Mouse (Mus musculus) forebrain, postnatal 0 days (tissue): ENCODE measurements around the gene Prl8a8. TPM values are rescaled to one million over a fixed set of nuclear protein-coding genes. Genes with fewer than 3 reads are reported as not detected.

Experiments used
- ATAC-seq: fragments of 200-750 bp; cut with Nextera tagmentation; 2 replicates; pipeline ENCODE4 v1.8.0; 2017; ENCODE audit warnings: mild to moderate bottlenecking, moderate library complexity
- DNase-seq: peaks from one replicate; pipeline ENCODE4 v3.0.0-alpha.2; 2015
- H3K27ac ChIP-seq: fragments of 300-500 bp; sonication (generic); 2 replicates; pipeline ENCODE4 v1.5.1; 2014; ENCODE audit warnings: low read depth, mild to moderate bottlenecking, antibody characterized with exemption, low read length, moderate library complexity, mixed read lengths
- H3K27me3 ChIP-seq: fragments of 300-500 bp; sonication (generic); 2 replicates; pipeline ENCODE4 v1.6.1; 2014; ENCODE audit warnings: mild to moderate bottlenecking, low read length, mixed read lengths; ENCODE audit not compliant: insufficient read depth
- H3K36me3 ChIP-seq: fragments of 300-500 bp; sonication (generic); 2 replicates; pipeline ENCODE4 v1.6.1; 2014; ENCODE audit warnings: mild to moderate bottlenecking, moderate library complexity; ENCODE audit not compliant: insufficient read depth
- H3K4me1 ChIP-seq: fragments of 300-500 bp; sonication (generic); 2 replicates; pipeline ENCODE4 v1.6.1; 2014; ENCODE audit warnings: antibody characterized with exemption; ENCODE audit not compliant: insufficient read depth
- H3K4me2 ChIP-seq: fragments of 300-500 bp; sonication (generic); 2 replicates; pipeline ENCODE4 v1.6.1; 2014; ENCODE audit warnings: low read depth, mild to moderate bottlenecking, moderate library complexity
- H3K4me3 ChIP-seq: fragments of 300-500 bp; sonication (generic); 2 replicates; pipeline ENCODE4 v1.5.1; 2014; ENCODE audit warnings: low read depth, low read length, mixed read lengths
- H3K9ac ChIP-seq: fragments of 300-500 bp; sonication (generic); 2 replicates; pipeline ENCODE4 v1.6.1; 2014; ENCODE audit warnings: mild to moderate bottlenecking
- H3K9me3 ChIP-seq: fragments of 300-500 bp; sonication (generic); 2 replicates; pipeline ENCODE4 v1.6.1; 2016; ENCODE audit warnings: low read length
- CTCF ChIP-seq: sonication (generic); IDR thresholded peaks from 2 replicates; pipeline ENCODE4 v1.5.1; 2016; ENCODE audit warnings: antibody characterized with exemption, control low read depth, low read depth
- WGBS: fragments of 180-500 bp; shearing (Covaris S2); extraction: QIAGEN DNeasy Blood & Tissue Kit; methylation state at CpG from one replicate; pipeline ENCODE4 v1.1.7; 2014; 5-methylcytosine and 5-hydroxymethylcytosine counted together
- polyA plus RNA-seq: library from polyadenylated mRNA; unstranded; fragments of >200 nt; fragmentation: Nextera tagmentation; extraction: Ambion mirVana; gene quantifications from 2 replicates; pipeline ENCODE4 v1.2.1, GENCODE M21; 2015
- total RNA-seq: library from RNA; depleted of rRNA; stranded (reverse); fragments of >200 nt; gene quantifications from 2 replicates; pipeline ENCODE4 v1.2.3, GENCODE M21; 2014; rRNA removed

The Prl8a8 gene
- total RNA-seq (not detected in 2 replicates), polyA plus RNA-seq (not detected in 2 replicates)

- Histone ChIP-seq H3K4me1 (no peaks in the 10 kb centered on the region), H3K9ac (no peak within 1 kb of the TSS), H3K27me3 (no peaks in the 10 kb centered on the region), H3K27ac (no peak within 1 kb of the TSS), H3K4me3 (no peak within 1 kb of the TSS), H3K36me3 (no peaks in the 10 kb centered on the region), H3K9me3 (no peaks in the 10 kb centered on the region), H3K4me2 (no peak within 1 kb of the TSS)
- ATAC-seq (no peak), DNase-seq (no peak)
- 86% methylated on average over 4 of the region's 4 CpGs for WGBS
- TF ChIP-seq CTCF = no peak
Measured at GRCm38 (mm10) chr13:27513117-27513516, at the start of gene Prl8a8. TSS of gene Prl8a8 (minus strand) at chr13:27513217.

- Histone ChIP-seq H3K9ac (no peak overlapping the region), H3K9me3 (no peaks in the 10 kb centered on the region), H3K4me2 (no peak overlapping the region), H3K4me1 (no peaks in the 10 kb centered on the region), H3K4me3 (no peak overlapping the region), H3K27me3 (no peaks in the 10 kb centered on the region), H3K27ac (no peak overlapping the region), H3K36me3 (no peaks in the 10 kb centered on the region)
- TF ChIP-seq CTCF = no peak
- no peak for DNase-seq
- no peak for ATAC-seq
Measured at GRCm38 (mm10) chr13:27553336-27553735, 40.3 kb upstream of the Prl8a8 start.

GRCm38 (mm10) chr13:27523156-27523555, 10.1 kb upstream of the Prl8a8 start:
- Histone ChIP-seq H3K4me3 (no peak overlapping the region), H3K4me1 (no peaks in the 10 kb centered on the region), H3K9ac (no peak overlapping the region), H3K27me3 (no peaks in the 10 kb centered on the region), H3K4me2 (no peak overlapping the region), H3K36me3 (no peaks in the 10 kb centered on the region), H3K9me3 (no peaks in the 10 kb centered on the region), H3K27ac (no peak overlapping the region)
- TF ChIP-seq CTCF = no peak
- DNase-seq = no peak
- ATAC-seq = no peak
- WGBS = 83% methylated on average over 4 of the region's 4 CpGs

GRCm38 (mm10) chr13:27507645-27508044, 5.4 kb downstream of the Prl8a8 start:
- Histone ChIP-seq H3K36me3 (no peaks in the 10 kb centered on the region), H3K9me3 (no peaks in the 10 kb centered on the region), H3K9ac (no peak overlapping the region), H3K4me3 (no peak overlapping the region), H3K27me3 (no peaks in the 10 kb centered on the region), H3K4me2 (no peak overlapping the region), H3K27ac (no peak overlapping the region), H3K4me1 (no peaks in the 10 kb centered on the region)
- no peak for DNase-seq
- no peak for TF ChIP-seq CTCF
- no peak for ATAC-seq
- WGBS = 71% methylated on average over 1 of the region's 1 CpGs

Other genes with a start within 250 kb of the Prl8a8 start
- not detected in 2 replicates for gene Prl6a1, start 200.6 kb downstream of the Prl8a8 start, total RNA-seq
- not detected in 2 replicates for gene Prl6a1, start 200.6 kb downstream of the Prl8a8 start, polyA plus RNA-seq
- gene Prl8a2, start 167.5 kb downstream of the Prl8a8 start, total RNA-seq = not detected in 2 replicates
- not detected in 2 replicates for gene Prl8a2, start 167.5 kb downstream of the Prl8a8 start, polyA plus RNA-seq
- gene Prl2b1, start 122.4 kb downstream of the Prl8a8 start, total RNA-seq = not detected in 2 replicates
- gene Prl2b1, start 122.4 kb downstream of the Prl8a8 start, polyA plus RNA-seq = not detected in 2 replicates
- not detected in 2 replicates for gene Prl8a6, start 74.5 kb downstream of the Prl8a8 start, total RNA-seq
- not detected in 2 replicates for gene Prl8a6, start 74.5 kb downstream of the Prl8a8 start, polyA plus RNA-seq
- not detected in 2 replicates for gene Prl8a9, start 51.4 kb upstream of the Prl8a8 start, total RNA-seq
- not detected in 2 replicates for gene Prl8a9, start 51.4 kb upstream of the Prl8a8 start, polyA plus RNA-seq
- not detected in 2 replicates for gene Prl8a1, start 69.0 kb upstream of the Prl8a8 start, total RNA-seq
- gene Prl8a1, start 69.0 kb upstream of the Prl8a8 start, polyA plus RNA-seq = not detected in 2 replicates
- not detected in 2 replicates for gene Prl7b1, start 97.4 kb upstream of the Prl8a8 start, total RNA-seq
- not detected in 2 replicates for gene Prl7b1, start 97.4 kb upstream of the Prl8a8 start, polyA plus RNA-seq
- not detected in 2 replicates for gene Prl7a1, start 129.3 kb upstream of the Prl8a8 start, total RNA-seq
- gene Prl7a1, start 129.3 kb upstream of the Prl8a8 start, polyA plus RNA-seq = not detected in 2 replicates
- not detected in 2 replicates for gene Prl7a2, start 154.8 kb upstream of the Prl8a8 start, total RNA-seq
- not detected in 2 replicates for gene Prl7a2, start 154.8 kb upstream of the Prl8a8 start, polyA plus RNA-seq
- not detected in 2 replicates for gene Prl7d1, start 203.5 kb upstream of the Prl8a8 start, total RNA-seq
- gene Prl7d1, start 203.5 kb upstream of the Prl8a8 start, polyA plus RNA-seq = not detected in 2 replicates